Mouse (Mus musculus) limb, embryonic 10.5 days (tissue): ENCODE data around the gene Ndst4. TPM values are rescaled to one million over a fixed set of nuclear protein-coding genes. Genes with fewer than 3 reads are reported as not detected.

Experiments
- DNase-seq: peaks from one replicate; pipeline ENCODE4 v3.0.0-alpha.2; 2017; ENCODE audit warnings: low spot score
- H3K27ac ChIP-seq: fragments of 300-500 bp; sonication (generic); 2 replicates; pipeline ENCODE4 v1.5.1; 2016; ENCODE audit warnings: mild to moderate bottlenecking
- H3K27me3 ChIP-seq: fragments of 300-500 bp; sonication (generic); 2 replicates; pipeline ENCODE4 v1.6.1; 2016; ENCODE audit warnings: low read depth, mild to moderate bottlenecking; ENCODE audit not compliant: poor library complexity, severe bottlenecking
- H3K36me3 ChIP-seq: fragments of 300-500 bp; sonication (generic); 2 replicates; pipeline ENCODE4 v1.6.1; 2016; ENCODE audit warnings: mild to moderate bottlenecking, moderate library complexity
- H3K4me1 ChIP-seq: fragments of 300-500 bp; sonication (generic); 2 replicates; pipeline ENCODE4 v1.6.1; 2016
- H3K4me3 ChIP-seq: fragments of 300-500 bp; sonication (generic); 2 replicates; pipeline ENCODE4 v1.5.1; 2016; ENCODE audit warnings: mild to moderate bottlenecking, moderate library complexity
- H3K9me3 ChIP-seq: fragments of 300-500 bp; sonication (generic); replicated peaks from 2 replicates; pipeline ENCODE4 v1.6.1; 2016; ENCODE audit warnings: mild to moderate bottlenecking
- WGBS: fragments of 180-500 bp; shearing (Covaris S2); methylation state at CpG from one replicate; pipeline ENCODE4 v1.1.7; 2016; 5-methylcytosine and 5-hydroxymethylcytosine counted together
- polyA plus RNA-seq: library from polyadenylated mRNA; unstranded; fragments of >200 nt; fragmentation: Nextera tagmentation; extraction: Ambion mirVana; gene quantifications from 2 replicates; pipeline ENCODE4 v1.2.1, GENCODE M21; 2016

Ndst4 gene
- polyA plus RNA-seq, 1 experiment from 2014 or later = 0.20 TPM

- Histone ChIP-seq H3K9me3 (no peaks in the 10 kb centered on the region), H3K27ac (no peak overlapping the region), H3K4me1 (no peaks in the 10 kb centered on the region), H3K36me3 (no peaks in the 10 kb centered on the region), H3K27me3 (no peaks in the 10 kb centered on the region), H3K4me3 (no peak overlapping the region)
- no peak for DNase-seq
- 74% methylated on average over 9 of the region's 9 CpGs for WGBS
Observed at GRCm38 (mm10) chr3:125673997-125674794, 270.3 kb downstream of the Ndst4 start.

- no peaks in the 10 kb centered on the region for H3K36me3 ChIP-seq
- no peaks in the 10 kb centered on the region for H3K27me3 ChIP-seq
- 91% methylated on average over 6 of the region's 6 CpGs for WGBS
- H3K4me1 ChIP-seq = no peaks in the 10 kb centered on the region
- H3K4me3 ChIP-seq = no peak overlapping the region
- no peak overlapping the region for H3K27ac ChIP-seq
- DNase-seq = no peak
- H3K9me3 ChIP-seq = no peaks in the 10 kb centered on the region
Observed at GRCm38 (mm10) chr3:125675211-125675896, 271.5 kb downstream of the Ndst4 start.

GRCm38 (mm10) chr3:125678924-125679323 is 275.0 kb downstream of the Ndst4 start:
- no peak overlapping the region for H3K4me3 ChIP-seq
- H3K36me3 ChIP-seq = no peaks in the 10 kb centered on the region
- H3K27ac ChIP-seq = no peak overlapping the region
- H3K4me1 ChIP-seq = no peaks in the 10 kb centered on the region
- no peak for DNase-seq
- H3K9me3 ChIP-seq = no peaks in the 10 kb centered on the region
- H3K27me3 ChIP-seq = no peaks in the 10 kb centered on the region
- WGBS = 89% methylated on average over 9 of the region's 9 CpGs

GRCm38 (mm10) chr3:125683460-125684230 is 279.8 kb downstream of the Ndst4 start:
- no peak for DNase-seq
- Histone ChIP-seq H3K4me1 (no peaks in the 10 kb centered on the region), H3K4me3 (no peak overlapping the region), H3K9me3 (no peaks in the 10 kb centered on the region), H3K27ac (no peak overlapping the region), H3K27me3 (no peaks in the 10 kb centered on the region), H3K36me3 (no peaks in the 10 kb centered on the region)
- 81% methylated on average over 8 of the region's 8 CpGs for WGBS

GRCm38 (mm10) chr3:125684583-125684982 is 280.7 kb downstream of the Ndst4 start:
- H3K27me3 ChIP-seq = no peaks in the 10 kb centered on the region
- no peak for DNase-seq
- 90% methylated on average over 1 of the region's 1 CpGs for WGBS
- no peaks in the 10 kb centered on the region for H3K36me3 ChIP-seq
- H3K4me1 ChIP-seq = no peaks in the 10 kb centered on the region
- no peaks in the 10 kb centered on the region for H3K9me3 ChIP-seq
- no peak overlapping the region for H3K4me3 ChIP-seq
- H3K27ac ChIP-seq = no peak overlapping the region

- Histone ChIP-seq H3K4me3 (no peak overlapping the region), H3K27me3 (no peaks in the 10 kb centered on the region), H3K36me3 (no peaks in the 10 kb centered on the region), H3K27ac (no peak overlapping the region), H3K4me1 (no peaks in the 10 kb centered on the region), H3K9me3 (no peaks in the 10 kb centered on the region)
- no peak for DNase-seq
- 77% methylated on average over 2 of the region's 2 CpGs for WGBS
Observed at GRCm38 (mm10) chr3:125687601-125688000, 283.7 kb downstream of the Ndst4 start.

- no peaks in the 10 kb centered on the region for H3K9me3 ChIP-seq
- no peaks in the 10 kb centered on the region for H3K4me1 ChIP-seq
- no peak for DNase-seq
- H3K4me3 ChIP-seq = no peak overlapping the region
- H3K36me3 ChIP-seq = no peaks in the 10 kb centered on the region
- 85% methylated on average over 1 of the region's 1 CpGs for WGBS
- no peak overlapping the region for H3K27ac ChIP-seq
- H3K27me3 ChIP-seq = no peaks in the 10 kb centered on the region
Observed at GRCm38 (mm10) chr3:125690948-125691347, 287.1 kb downstream of the Ndst4 start.

DNA sequence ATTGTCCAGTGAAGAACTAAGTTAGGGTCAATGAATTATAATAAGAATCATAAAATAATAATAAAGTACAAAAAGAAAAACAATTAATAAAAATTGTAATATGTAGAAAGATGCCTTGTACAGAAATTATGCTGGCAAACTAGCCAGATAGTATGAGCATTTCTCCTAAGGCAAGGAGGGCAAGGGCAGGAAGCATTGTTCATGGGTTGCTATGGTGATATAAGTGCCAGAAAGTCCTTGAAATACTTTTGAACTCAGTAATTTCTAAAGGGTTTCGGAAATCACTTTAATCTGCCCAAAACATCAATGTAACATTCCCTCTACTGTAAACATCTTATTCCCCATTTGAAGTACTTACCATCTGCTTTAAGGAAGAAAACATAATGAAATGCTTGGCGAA is 319.1 kb downstream of the Ndst4 start:
- Histone ChIP-seq H3K9me3 (no peaks in the 10 kb centered on the region), H3K36me3 (no peaks in the 10 kb centered on the region), H3K4me1 (peaks cover 13% of the 10 kb centered on the region), H3K4me3 (no peak overlapping the region), H3K27ac (no peak overlapping the region), H3K27me3 (no peaks in the 10 kb centered on the region)
- 89% methylated on average over 2 of the region's 2 CpGs for WGBS
- DNase-seq = no peak

DNA sequence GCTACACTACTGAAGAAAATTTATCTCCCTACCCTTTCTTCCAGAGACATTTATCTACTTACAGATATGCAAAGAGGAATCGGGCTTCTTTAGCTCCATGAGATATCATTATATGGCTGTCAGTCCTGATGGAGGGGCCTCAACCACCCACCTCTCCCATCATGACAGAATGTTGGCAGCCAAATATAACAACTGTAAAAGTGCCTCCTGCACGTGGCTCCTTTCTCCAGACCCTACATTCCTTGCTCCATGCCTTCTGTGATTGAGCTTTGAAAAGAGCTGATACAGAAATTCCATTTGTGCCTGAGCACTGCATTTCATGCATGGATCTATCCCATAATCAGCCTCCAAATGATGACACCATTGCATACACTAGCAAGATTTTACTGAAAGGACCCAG is 331.1 kb downstream of the Ndst4 start:
- Histone ChIP-seq H3K9me3 (no peaks in the 10 kb centered on the region), H3K4me3 (no peak overlapping the region), H3K27ac (no peak overlapping the region), H3K36me3 (no peaks in the 10 kb centered on the region), H3K27me3 (no peaks in the 10 kb centered on the region), H3K4me1 (0 out of 2 replicates have a peak, but pooled peaks cover 4% of the 10 kb centered on the region)
- no peak for DNase-seq
- WGBS = 87% methylated on average over 2 of the region's 2 CpGs

- Histone ChIP-seq H3K27me3 (no peaks in the 10 kb centered on the region), H3K27ac (0 out of 2 replicates have a peak overlapping the region, but pooled peaks have one; percentile 46), H3K4me3 (no peak overlapping the region)
Observed at GRCm38 (mm10) chr3:125744468-125745141, 340.7 kb downstream of the Ndst4 start.

DNA sequence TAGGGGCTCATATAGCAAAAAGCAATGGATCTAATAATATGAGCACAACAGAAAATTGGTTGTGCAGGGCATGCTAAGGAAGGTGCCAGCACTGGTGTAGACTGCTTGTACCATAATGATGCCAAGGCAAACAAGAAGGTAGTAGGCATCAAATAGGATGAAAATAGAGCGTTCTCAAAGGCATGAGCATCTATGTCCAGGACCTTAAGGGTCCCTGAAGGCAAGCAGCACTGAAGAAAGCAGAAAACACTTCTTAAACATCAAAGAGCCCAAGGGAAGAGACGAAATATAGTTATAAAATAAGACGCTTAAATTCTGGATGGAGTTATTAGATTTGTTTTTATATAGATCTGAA is 341.2 kb downstream of the Ndst4 start:
- no peaks in the 10 kb centered on the region for H3K36me3 ChIP-seq
- no peak for DNase-seq
- H3K4me1 ChIP-seq = peaks cover 6% of the 10 kb centered on the region
- no peaks in the 10 kb centered on the region for H3K9me3 ChIP-seq
- no peak overlapping the region for H3K4me3 ChIP-seq
- 65% methylated on average over 3 of the region's 3 CpGs for WGBS
- no peaks in the 10 kb centered on the region for H3K27me3 ChIP-seq
- H3K27ac ChIP-seq = 0 out of 2 replicates have a peak overlapping the region, but pooled peaks have one; percentile 46

More at GRCm38 (mm10) chr3:125744468-125745141, 340.7 kb downstream of the Ndst4 start:
- Histone ChIP-seq H3K9me3 (no peaks in the 10 kb centered on the region), H3K4me1 (peaks cover 6% of the 10 kb centered on the region), H3K36me3 (no peaks in the 10 kb centered on the region)
- no peak for DNase-seq
- WGBS = 43% methylated on average over 3 of the region's 3 CpGs

DNA sequence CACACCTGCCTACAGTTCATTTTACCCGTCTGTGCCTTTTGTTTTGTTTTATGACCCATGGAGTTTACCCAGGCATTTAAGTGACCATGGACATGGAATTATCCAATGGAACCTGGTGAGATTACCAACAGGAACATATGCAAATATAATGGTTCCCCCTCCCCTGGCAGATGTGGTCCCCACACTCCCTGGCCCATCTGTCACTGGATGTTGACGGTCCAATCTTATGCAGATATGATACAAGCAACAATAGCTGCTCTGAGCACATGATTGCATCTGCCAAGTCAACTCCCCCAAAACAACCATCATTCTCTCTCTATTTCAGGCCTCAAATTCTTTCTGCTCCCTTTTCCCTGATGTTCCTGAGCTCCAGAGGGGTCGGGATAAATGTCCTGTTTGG is 342.5 kb downstream of the Ndst4 start:
- DNase-seq = no peak
- no peak overlapping the region for H3K4me3 ChIP-seq
- H3K9me3 ChIP-seq = no peaks in the 10 kb centered on the region
- H3K36me3 ChIP-seq = no peaks in the 10 kb centered on the region
- WGBS = 74% methylated on average over 3 of the region's 3 CpGs
- peaks cover 6% of the 10 kb centered on the region for H3K4me1 ChIP-seq
- no peak overlapping the region for H3K27ac ChIP-seq
- no peaks in the 10 kb centered on the region for H3K27me3 ChIP-seq
